Mouse (Mus musculus) kidney, embryonic 16.5 days (tissue): ENCODE measurements around the gene Tgfb2. TPM values are rescaled to one million over a fixed set of nuclear protein-coding genes. Genes with fewer than 3 reads are reported as not detected.

Experiments used
- ATAC-seq: fragments of 200-750 bp; cut with Nextera tagmentation; 2 replicates; pipeline ENCODE4 v1.8.0; 2017; ENCODE audit warnings: moderate TSS enrichment; ENCODE audit not compliant: low FRiP score, low TSS enrichment
- H3K27ac ChIP-seq: fragments of 300-500 bp; sonication (generic); 2 replicates; pipeline ENCODE4 v1.5.1; 2014; ENCODE audit warnings: low read length
- H3K27me3 ChIP-seq: fragments of 300-500 bp; sonication (generic); 2 replicates; pipeline ENCODE4 v1.6.1; 2014; ENCODE audit warnings: low read length, control low read depth, mixed read lengths; ENCODE audit not compliant: insufficient read depth
- H3K36me3 ChIP-seq: fragments of 300-500 bp; sonication (generic); 2 replicates; pipeline ENCODE4 v1.6.1; 2014; ENCODE audit warnings: low read length, control low read depth, mixed read lengths; ENCODE audit not compliant: insufficient read depth
- H3K4me1 ChIP-seq: fragments of 300-500 bp; sonication (generic); 2 replicates; pipeline ENCODE4 v1.6.1; 2014; ENCODE audit warnings: low read length, control low read depth, mixed read lengths; ENCODE audit not compliant: insufficient read depth
- H3K4me2 ChIP-seq: fragments of 300-500 bp; sonication (generic); replicated peaks from 2 replicates; pipeline ENCODE4 v1.6.1; 2014; ENCODE audit warnings: low read depth, low read length
- H3K4me3 ChIP-seq: fragments of 300-500 bp; sonication (generic); 2 replicates; pipeline ENCODE4 v1.5.1; 2014; ENCODE audit warnings: mild to moderate bottlenecking, low read length
- H3K9ac ChIP-seq: fragments of 300-500 bp; sonication (generic); replicated peaks from 2 replicates; pipeline ENCODE4 v1.6.1; 2014; ENCODE audit warnings: low read length
- H3K9me3 ChIP-seq: fragments of 300-500 bp; sonication (generic); 2 replicates; pipeline ENCODE4 v1.6.1; 2016; ENCODE audit warnings: low read length, control low read depth
- WGBS: fragments of 180-500 bp; shearing (Covaris S2); extraction: QIAGEN DNeasy Blood & Tissue Kit; methylation state at CpG from one replicate; pipeline ENCODE4 v1.1.7; 2014; 5-methylcytosine and 5-hydroxymethylcytosine counted together
- polyA plus RNA-seq: library from polyadenylated mRNA; unstranded; fragments of >200 nt; fragmentation: Nextera tagmentation; extraction: Ambion mirVana; gene quantifications from 2 replicates; pipeline ENCODE4 v1.2.1, GENCODE M21; 2015

The Tgfb2 gene
- polyA plus RNA-seq, 1 experiment from 2014 or later: 20.6 TPM

- Histone ChIP-seq H3K9ac (peak overlapping the region; percentile 66), H3K4me2 (peak overlapping the region; percentile 89), H3K27ac (peak overlapping the region; percentile 74), H3K27me3 (no peaks in the 10 kb centered on the region), H3K36me3 (no peaks in the 10 kb centered on the region), H3K9me3 (no peaks in the 10 kb centered on the region), H3K4me3 (peak overlapping the region; percentile 68), H3K4me1 (peaks cover 32% of the 10 kb centered on the region)
- WGBS: under 1% methylated on average over 15 of the region's 15 CpGs
- ATAC-seq: no peak
These were observed 2.4 kb downstream of the Tgfb2 start for GRCm38 (mm10) chr1:186703256-186703979.

- peak overlapping the region; percentile 53 for H3K9ac ChIP-seq
- peaks cover 32% of the 10 kb centered on the region for H3K4me1 ChIP-seq
- no peaks in the 10 kb centered on the region for H3K27me3 ChIP-seq
- ATAC-seq: peak; percentile 44; the same call in 1 of the 2 replicates
- H3K4me3 ChIP-seq: peak overlapping the region; percentile 68
- no peaks in the 10 kb centered on the region for H3K36me3 ChIP-seq
- H3K9me3 ChIP-seq: no peaks in the 10 kb centered on the region
- H3K27ac ChIP-seq: peak overlapping the region; percentile 74
- WGBS: 8% methylated on average over 15 of the region's 15 CpGs
- peak overlapping the region; percentile 89 for H3K4me2 ChIP-seq
These were observed 3.2 kb downstream of the Tgfb2 start for GRCm38 (mm10) chr1:186702391-186703255.

- no peak overlapping the region for H3K4me3 ChIP-seq
- H3K27ac ChIP-seq: no peak overlapping the region
- H3K4me1 ChIP-seq: peaks cover 29% of the 10 kb centered on the region
- no peaks in the 10 kb centered on the region for H3K9me3 ChIP-seq
- ATAC-seq: no peak
- WGBS: 48% methylated on average over 8 of the region's 8 CpGs
- 0 out of 2 replicates have a peak overlapping the region, but pooled peaks have one; percentile 15 for H3K4me2 ChIP-seq
- H3K36me3 ChIP-seq: no peaks in the 10 kb centered on the region
- no peak overlapping the region for H3K9ac ChIP-seq
- no peaks in the 10 kb centered on the region for H3K27me3 ChIP-seq
These were observed 4.4 kb downstream of the Tgfb2 start for GRCm38 (mm10) chr1:186701206-186701905.

DNA sequence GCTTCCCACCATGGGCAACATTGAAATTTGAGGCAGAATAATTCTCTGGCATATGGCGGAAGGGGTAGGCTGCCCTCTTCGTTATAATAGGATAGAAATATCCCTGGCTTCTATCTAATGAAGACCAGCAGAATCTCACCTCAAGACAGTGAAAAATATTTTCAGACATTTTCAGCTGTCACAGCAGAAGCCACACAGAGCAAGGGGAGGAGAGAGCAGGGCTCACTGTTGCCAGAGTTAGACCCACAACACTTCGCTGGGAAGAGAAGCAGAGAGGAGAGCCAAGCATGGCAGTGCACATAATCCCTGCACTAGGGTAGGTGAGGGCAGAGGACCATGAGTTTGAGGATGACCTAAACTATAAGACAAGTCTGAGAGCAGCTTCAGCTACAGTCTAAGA is 5.3 kb downstream of the Tgfb2 start:
- Histone ChIP-seq H3K36me3 (no peaks in the 10 kb centered on the region), H3K9ac (no peak overlapping the region), H3K4me1 (peaks cover 20% of the 10 kb centered on the region), H3K27me3 (no peaks in the 10 kb centered on the region), H3K9me3 (no peaks in the 10 kb centered on the region), H3K27ac (no peak overlapping the region), H3K4me2 (no peak overlapping the region), H3K4me3 (no peak overlapping the region)
- WGBS: 89% methylated on average over 3 of the region's 3 CpGs
- no peak for ATAC-seq

DNA sequence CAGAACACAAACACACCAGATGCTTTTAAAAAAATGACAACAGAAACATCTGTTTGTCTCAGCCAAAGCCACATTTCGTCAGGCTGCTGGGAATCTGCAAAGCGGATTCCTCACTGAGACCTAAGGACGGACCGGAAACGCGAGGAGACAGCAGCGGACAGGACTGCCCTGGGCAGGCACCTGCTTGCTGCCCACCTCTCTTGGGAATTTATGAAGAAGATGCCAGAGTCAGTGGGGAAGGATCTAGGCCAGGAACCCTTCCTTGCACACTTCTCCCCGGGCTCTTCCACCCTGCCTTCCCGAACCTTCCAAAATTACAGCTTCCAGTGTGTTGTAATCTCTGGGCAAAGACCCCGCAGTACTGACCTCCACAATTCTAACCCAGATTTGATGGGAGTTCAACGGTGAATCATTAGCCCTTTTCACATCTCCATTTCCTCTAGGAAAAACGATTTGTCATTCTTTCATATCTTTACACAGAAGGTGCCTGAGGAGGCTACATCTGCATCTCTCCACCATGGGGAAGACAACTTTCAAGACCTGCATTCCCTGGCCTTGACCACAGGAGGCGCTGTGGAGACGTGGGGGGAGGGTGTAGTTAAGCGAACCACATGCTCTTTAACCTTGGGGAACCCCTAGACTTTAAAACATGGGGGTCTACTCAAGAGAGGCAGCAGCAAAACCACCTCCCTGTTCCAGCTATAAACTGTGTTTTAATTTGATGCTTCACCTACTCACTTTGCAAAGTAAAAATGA is 7.0 kb downstream of the Tgfb2 start:
- peaks cover 16% of the 10 kb centered on the region for H3K4me1 ChIP-seq
- no peak for ATAC-seq
- no peaks in the 10 kb centered on the region for H3K36me3 ChIP-seq
- no peak overlapping the region for H3K4me3 ChIP-seq
- 77% methylated on average over 15 of the region's 15 CpGs for WGBS
- H3K4me2 ChIP-seq: no peak overlapping the region
- H3K9me3 ChIP-seq: no peaks in the 10 kb centered on the region
- no peaks in the 10 kb centered on the region for H3K27me3 ChIP-seq
- no peak overlapping the region for H3K27ac ChIP-seq
- no peak overlapping the region for H3K9ac ChIP-seq

DNA sequence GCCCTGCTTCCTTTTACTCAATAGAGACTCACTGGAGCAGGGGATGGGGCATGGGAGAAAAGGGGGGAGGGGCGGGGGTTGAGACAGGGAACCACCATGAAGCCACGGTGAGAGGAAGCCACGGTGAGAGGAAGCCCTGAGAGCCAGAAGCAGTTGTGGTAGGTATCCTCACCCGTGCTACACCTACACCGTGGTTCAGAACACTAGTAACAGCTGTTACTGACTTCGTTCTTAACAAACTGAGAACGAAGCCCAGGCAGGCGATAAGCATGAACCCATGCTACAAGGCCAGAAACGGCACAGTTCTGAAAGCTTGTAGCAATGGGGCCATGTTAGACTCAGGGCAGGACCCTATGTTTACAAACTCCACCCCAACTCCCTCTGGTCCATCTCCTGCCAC is 9.6 kb downstream of the Tgfb2 start:
- 90% methylated on average over 9 of the region's 9 CpGs for WGBS
- H3K27ac ChIP-seq: peak overlapping the region; percentile 41; the same call in 1 of the 2 replicates

GRCm38 (mm10) chr1:186695361-186695760 is 10.4 kb downstream of the Tgfb2 start:
- ATAC-seq: no peak
- Histone ChIP-seq H3K4me2 (no peak overlapping the region), H3K4me1 (no peaks in the 10 kb centered on the region), H3K4me3 (no peak overlapping the region), H3K27ac (peak overlapping the region; percentile 41), H3K27me3 (no peaks in the 10 kb centered on the region), H3K9ac (no peak overlapping the region), H3K9me3 (no peaks in the 10 kb centered on the region), H3K36me3 (no peaks in the 10 kb centered on the region)
- WGBS: 49% methylated on average over 4 of the region's 4 CpGs

More for the DNA sequence above, 9.6 kb downstream of the Tgfb2 start:
- no peak overlapping the region for H3K9ac ChIP-seq
- H3K27me3 ChIP-seq: no peaks in the 10 kb centered on the region
- no peaks in the 10 kb centered on the region for H3K9me3 ChIP-seq
- H3K4me1 ChIP-seq: 0 out of 2 replicates have a peak, but pooled peaks cover 4% of the 10 kb centered on the region
- ATAC-seq: no peak
- H3K4me3 ChIP-seq: no peak overlapping the region
- H3K36me3 ChIP-seq: no peaks in the 10 kb centered on the region
- no peak overlapping the region for H3K4me2 ChIP-seq

DNA sequence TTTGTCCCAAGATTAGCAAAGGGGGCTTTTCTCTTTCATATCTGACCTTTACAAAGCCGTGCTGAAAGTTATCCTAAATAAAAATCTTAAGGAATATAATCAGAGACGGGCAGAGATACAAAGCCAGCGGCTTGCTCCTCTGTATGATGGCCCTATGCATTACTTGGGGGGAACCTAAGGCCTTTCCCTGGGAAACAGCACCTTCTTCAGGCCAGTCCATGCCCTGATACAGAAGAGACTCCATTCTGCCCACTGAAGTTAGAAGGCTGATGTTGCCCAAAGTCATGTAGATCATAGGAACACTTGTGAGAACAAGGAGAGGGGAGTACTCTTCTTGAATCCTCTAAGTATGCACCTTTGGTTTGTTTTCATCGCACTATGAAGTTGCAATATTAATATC is 13.4 kb downstream of the Tgfb2 start:
- WGBS: 89% methylated on average over 4 of the region's 4 CpGs
- Histone ChIP-seq H3K9ac (no peak overlapping the region), H3K4me3 (no peak overlapping the region), H3K36me3 (no peaks in the 10 kb centered on the region), H3K4me2 (no peak overlapping the region), H3K9me3 (no peaks in the 10 kb centered on the region), H3K27me3 (no peaks in the 10 kb centered on the region), H3K27ac (no peak overlapping the region), H3K4me1 (no peaks in the 10 kb centered on the region)
- ATAC-seq: no peak

DNA sequence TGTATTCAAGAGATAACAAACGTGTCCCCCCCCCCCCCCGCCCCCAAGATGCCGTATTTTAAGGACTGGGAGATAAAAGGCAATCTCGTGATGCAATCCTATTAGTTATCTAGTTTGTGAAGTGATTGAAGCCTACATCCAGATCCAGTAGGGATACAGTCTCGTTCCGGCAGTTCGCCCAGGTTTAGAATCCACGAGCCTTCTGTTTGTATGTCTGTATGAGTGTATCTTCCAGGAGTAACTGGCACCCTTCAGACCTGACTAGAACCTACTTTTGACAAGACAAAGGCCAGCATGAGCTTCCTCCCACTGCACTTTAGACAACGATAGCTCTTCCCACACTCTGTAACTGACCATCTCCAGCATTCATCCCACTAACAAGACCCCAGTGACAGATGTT is 14.1 kb downstream of the Tgfb2 start:
- no peaks in the 10 kb centered on the region for H3K27me3 ChIP-seq
- H3K4me1 ChIP-seq: no peaks in the 10 kb centered on the region
- no peak overlapping the region for H3K27ac ChIP-seq
- H3K9ac ChIP-seq: no peak overlapping the region
- no peaks in the 10 kb centered on the region for H3K36me3 ChIP-seq
- no peak overlapping the region for H3K4me3 ChIP-seq
- no peaks in the 10 kb centered on the region for H3K9me3 ChIP-seq
- 82% methylated on average over 9 of the region's 9 CpGs for WGBS
- ATAC-seq: no peak
- H3K4me2 ChIP-seq: no peak overlapping the region
